Mouse (Mus musculus) CH12.LX (cell line): ENCODE measurements around the gene Itih5. TPM values are rescaled to one million over a fixed set of nuclear protein-coding genes. Genes with fewer than 3 reads are reported as not detected.

Experiments used
- DNase-seq: peaks from one replicate; pipeline ENCODE4 v3.0.0-alpha.2; 2013; ENCODE audit errors: extremely low read depth
- H3K27ac ChIP-seq: 2 replicates; pipeline ENCODE4 v1.5.1; 2012; ENCODE audit warnings: low read depth, mild to moderate bottlenecking, control low read depth, moderate library complexity; ENCODE audit not compliant: insufficient read depth
- H3K27me3 ChIP-seq: replicated peaks from 2 replicates; pipeline ENCODE3; 2012; ENCODE audit warnings: inconsistent platforms
- H3K36me3 ChIP-seq, 2 experiments: replicated peaks in 1 of 2; 2 replicates each; pipeline versions ENCODE3 to v1.6.1; 2012; ENCODE audit warnings: inconsistent platforms in 1 of 2, low read length in 1 of 2, mild to moderate bottlenecking in 1 of 2, mixed read lengths in 1 of 2, moderate library complexity in 1 of 2; ENCODE audit not compliant: control insufficient read depth in 1 of 2, insufficient read depth in 1 of 2
- H3K4me1 ChIP-seq, 2 experiments: 2 replicates each; pipeline ENCODE4 v1.6.1; 2012; ENCODE audit warnings: inconsistent platforms in 1 of 2, moderate library complexity in 1 of 2; ENCODE audit not compliant: insufficient read depth in 2 of 2, control insufficient read depth in 1 of 2
- H3K4me2 ChIP-seq: 2 replicates; pipeline ENCODE4 v1.6.1; 2012; ENCODE audit warnings: low read depth, mild to moderate bottlenecking, control low read depth; ENCODE audit not compliant: poor library complexity, insufficient read depth, severe bottlenecking
- H3K4me3 ChIP-seq, 3 experiments: fragments of 150-350 bp in 1 of 3; sonication (generic) in 1 of 3; replicated peaks in 1 of 3; 2 replicates each; pipeline versions ENCODE3 to v1.5.1; 2011 to 2012; ENCODE audit warnings: low read depth in 2 of 3, low read length in 2 of 3, mild to moderate bottlenecking in 2 of 3, moderate library complexity in 2 of 3, control low read depth in 1 of 3, improper control_type of control experiment in 1 of 3, inconsistent platforms in 1 of 3, mixed read lengths in 1 of 3; ENCODE audit not compliant: poor library complexity in 1 of 3
- H3K79me2 ChIP-seq: replicated peaks from 2 replicates; pipeline ENCODE4 v1.6.1; 2012; ENCODE audit warnings: mild to moderate bottlenecking, moderate library complexity; ENCODE audit not compliant: control insufficient read depth, poor library complexity, insufficient read depth, severe bottlenecking; ENCODE audit errors: extremely low read depth
- H3K9ac ChIP-seq: 2 replicates; pipeline ENCODE4 v1.6.1; 2012; ENCODE audit warnings: low read depth, mild to moderate bottlenecking, control low read depth, moderate library complexity; ENCODE audit not compliant: insufficient read depth
- H3K9me3 ChIP-seq: replicated peaks from 2 replicates; pipeline ENCODE3; 2012; ENCODE audit warnings: low read length, inconsistent platforms, mixed read lengths
- BHLHE40 ChIP-seq: IDR thresholded peaks from 2 replicates; pipeline ENCODE4 v1.6.1; 2011; ENCODE audit warnings: mild to moderate bottlenecking, low read depth, low read length, improper control_type of control experiment
- CHD1 ChIP-seq: IDR thresholded peaks from 2 replicates; pipeline ENCODE4 v1.6.1; 2012; ENCODE audit warnings: low read depth, low read length, improper control_type of control experiment, inconsistent platforms
- CHD2 ChIP-seq: IDR thresholded peaks from 2 replicates; pipeline ENCODE4 v1.6.1; 2011; ENCODE audit warnings: low read length, improper control_type of control experiment
- EP300 ChIP-seq: IDR thresholded peaks from 2 replicates; pipeline ENCODE4 v1.6.1; 2011; ENCODE audit warnings: low read length, improper control_type of control experiment
- ETS1 ChIP-seq: conservative IDR thresholded peaks from 2 replicates; pipeline ENCODE4 v1.6.1; 2012; ENCODE audit warnings: low read depth, mild to moderate bottlenecking, inconsistent platforms, low read length, improper control_type of control experiment, moderate library complexity
- GABPA ChIP-seq: IDR thresholded peaks from 2 replicates; pipeline ENCODE4 v1.6.1; 2012; ENCODE audit warnings: low read depth, low read length, improper control_type of control experiment, inconsistent platforms; ENCODE audit not compliant: insufficient replicate concordance
- IRF4 ChIP-seq: IDR thresholded peaks from 2 replicates; pipeline ENCODE4 v1.6.1; 2014; ENCODE audit warnings: low read depth, mild to moderate bottlenecking, inconsistent platforms, low read length, improper control_type of control experiment
- KAT2A ChIP-seq: IDR thresholded peaks from 2 replicates; pipeline ENCODE4 v1.6.1; 2012; ENCODE audit warnings: low read length, improper control_type of control experiment, inconsistent platforms; ENCODE audit not compliant: insufficient replicate concordance
- MAFK ChIP-seq: IDR thresholded peaks from 2 replicates; pipeline ENCODE4 v1.6.1; 2011; ENCODE audit warnings: low read length, improper control_type of control experiment; ENCODE audit not compliant: insufficient replicate concordance
- MAX ChIP-seq: IDR thresholded peaks from 2 replicates; pipeline ENCODE4 v1.6.1; 2011; ENCODE audit warnings: low read length, improper control_type of control experiment
- MEF2A ChIP-seq: IDR thresholded peaks from 2 replicates; pipeline ENCODE4 v1.6.1; 2014; ENCODE audit warnings: low read depth, mild to moderate bottlenecking, inconsistent platforms, low read length, improper control_type of control experiment, borderline replicate concordance
- MXI1 ChIP-seq: IDR thresholded peaks from 2 replicates; pipeline ENCODE4 v1.6.1; 2011; ENCODE audit warnings: mild to moderate bottlenecking, low read depth, low read length, improper control_type of control experiment
- MYC ChIP-seq: IDR thresholded peaks from 2 replicates; pipeline ENCODE4 v1.6.1; 2011; ENCODE audit warnings: low read depth, mild to moderate bottlenecking, improper control_type of control experiment, low read length
- NELFE ChIP-seq: IDR thresholded peaks from 2 replicates; pipeline ENCODE4 v1.6.1; 2011; ENCODE audit warnings: low read depth, low read length, improper control_type of control experiment
- PAX5 ChIP-seq: IDR thresholded peaks from 2 replicates; pipeline ENCODE4 v1.6.1; 2012; ENCODE audit warnings: low read length, inconsistent platforms, mixed read lengths
- POLR2A ChIP-seq: IDR thresholded peaks from 2 replicates; pipeline ENCODE4 v1.6.1; 2011; ENCODE audit warnings: low read depth, mild to moderate bottlenecking, improper control_type of control experiment, low read length
- POLR2AphosphoS2 ChIP-seq: IDR thresholded peaks from 2 replicates; pipeline ENCODE4 v1.6.1; 2011; ENCODE audit warnings: low read depth, low read length, improper control_type of control experiment
- RAD21 ChIP-seq: IDR thresholded peaks from 2 replicates; pipeline ENCODE4 v1.6.1; 2011; ENCODE audit warnings: low read depth, mild to moderate bottlenecking, low read length, improper control_type of control experiment, moderate library complexity
- RCOR1 ChIP-seq: conservative IDR thresholded peaks from 2 replicates; pipeline ENCODE4 v1.6.1; 2012; ENCODE audit warnings: low read depth, mild to moderate bottlenecking, inconsistent platforms, low read length, improper control_type of control experiment
- SIN3A ChIP-seq: IDR thresholded peaks from 2 replicates; pipeline ENCODE4 v1.6.1; 2012; ENCODE audit warnings: low read length, improper control_type of control experiment, inconsistent platforms
- SMC3 ChIP-seq: IDR thresholded peaks from 2 replicates; pipeline ENCODE4 v1.6.1; 2011; ENCODE audit warnings: low read depth, low read length, improper control_type of control experiment
- TBP ChIP-seq: conservative IDR thresholded peaks from 2 replicates; pipeline ENCODE4 v1.6.1; 2011; ENCODE audit warnings: low read depth, low read length, improper control_type of control experiment
- USF1 ChIP-seq: IDR thresholded peaks from 2 replicates; pipeline ENCODE4 v1.6.1; 2014; ENCODE audit warnings: low read depth, mild to moderate bottlenecking, inconsistent platforms, low read length, improper control_type of control experiment
- ZC3H11A ChIP-seq: IDR thresholded peaks from 2 replicates; pipeline ENCODE4 v1.6.1; 2012; ENCODE audit warnings: low read depth, mild to moderate bottlenecking, inconsistent platforms, low read length, improper control_type of control experiment
- ZNF384 ChIP-seq: IDR thresholded peaks from 2 replicates; pipeline ENCODE4 v1.6.1; 2012; ENCODE audit warnings: low read depth, low read length, improper control_type of control experiment, inconsistent platforms
- dilution Hi-C: fragments of 300-500 bp; cut with MboI; formaldehyde crosslinking; loops from 2 replicates; pipeline ENCODE4 v1.14.3; 2020; ENCODE audit warnings: low sequenced_read_pairs; ENCODE audit not compliant: extremely low pct_unique_long_range_greater_than_20kb, extremely low pct_ligation_motif_present
- in situ Hi-C: fragments of 300-500 bp; cut with MboI; formaldehyde crosslinking; loops from 3 replicates; pipeline ENCODE4 v1.14.3; 2019; ENCODE audit warnings: low sequenced_read_pairs, low pct_ligation_motif_present, low pct_unique_long_range_greater_than_20kb, mixed read lengths
- polyA plus RNA-seq: library from polyadenylated mRNA; unstranded; fragments of >175 nt; gene quantifications from 2 replicates; pipeline ENCODE4 v1.2.1, GENCODE M21; 2012; ENCODE audit warnings: low read depth; ENCODE audit not compliant: insufficient read length
- total RNA-seq, 2 experiments: library from RNA; depleted of rRNA; stranded (reverse); fragments of 300-350 nt in 1 of 2; fragments of >200 nt in 1 of 2; gene quantifications; 2 replicates each; pipeline ENCODE4 v1.2.3; 2012 to 2014

Gene Itih5
- total and polyA plus RNA-seq, 3 experiments, result 0.08 to 0.30 (median 0.11) TPM

GRCm38 (mm10) chr2:10300771-10301170 is 147.4 kb downstream of the Itih5 start:
- no peak for DNase-seq
- H3K4me1 ChIP-seq, result peaks cover 0 to 2% of the 10 kb centered on the region in 2 experiments; a peak in 2 of 4 replicates
- H3K27ac ChIP-seq, result no peak overlapping the region
- no peak overlapping the region for H3K4me2 ChIP-seq
- dilution Hi-C loops (no loop called here), in situ Hi-C loops (no loop called here)
- H3K9ac ChIP-seq, result no peak overlapping the region
- no peaks in the 10 kb centered on the region for H3K27me3 ChIP-seq
- H3K9me3 ChIP-seq, result no peaks in the 10 kb centered on the region
- H3K79me2 ChIP-seq, result no peaks in the 10 kb centered on the region
- H3K36me3 ChIP-seq, result no peaks in the 10 kb centered on the region
- no peak overlapping the region for H3K4me3 ChIP-seq
- TF ChIP-seq POLR2A, result no peak
- TF ChIP-seq ETS1, result no peak
- no peak for TF ChIP-seq MAFK
- no peak for TF ChIP-seq MYC
- TF ChIP-seq RCOR1, result no peak
- no peak for TF ChIP-seq KAT2A
- no peak for TF ChIP-seq SMC3
- TF ChIP-seq USF1, result no peak
- TF ChIP-seq ZNF384, result no peak
- no peak for TF ChIP-seq NELFE
- no peak for TF ChIP-seq EP300
- no peak for TF ChIP-seq PAX5

- TF ChIP-seq MYC (no peak), CHD2 (no peak), ZC3H11A (no peak), IRF4 (no peak), SMC3 (no peak), CHD1 (no peak), SIN3A (no peak), BHLHE40 (no peak), MEF2A (no peak), PAX5 (no peak), KAT2A (no peak), NELFE (no peak), GABPA (no peak), POLR2A (no peak), RAD21 (no peak), MAX (no peak), POLR2AphosphoS2 (no peak), MXI1 (no peak), TBP (no peak)
- TF ChIP-seq, all 38 proteins: peak for 0
Observed at GRCm38 (mm10) chr2:10301391-10301790, 148.0 kb downstream of the Itih5 start.

More at GRCm38 (mm10) chr2:10301391-10301790, 148.0 kb downstream of the Itih5 start:
- no peak for DNase-seq
- dilution Hi-C loops (no loop called here), in situ Hi-C loops (no loop called here)
- Histone ChIP-seq H3K36me3 (no peaks in the 10 kb centered on the region), H3K4me1 (peaks cover 0 to 2% of the 10 kb centered on the region in 2 experiments; a peak in 2 of 4 replicates), H3K4me3 (no peak overlapping the region), H3K27ac (no peak overlapping the region), H3K4me2 (no peak overlapping the region), H3K79me2 (no peaks in the 10 kb centered on the region), H3K27me3 (no peaks in the 10 kb centered on the region), H3K9me3 (no peaks in the 10 kb centered on the region), H3K9ac (no peak overlapping the region)
